Mouse (Mus musculus): ENCODE measurements around the gene Gm20075.
"Not testable (repeated sequence)": the region's sequence is repeated elsewhere in the genome, so short reads cannot be mapped to it uniquely, and the experiment has no call there.

The Gm20075 gene

DNA sequence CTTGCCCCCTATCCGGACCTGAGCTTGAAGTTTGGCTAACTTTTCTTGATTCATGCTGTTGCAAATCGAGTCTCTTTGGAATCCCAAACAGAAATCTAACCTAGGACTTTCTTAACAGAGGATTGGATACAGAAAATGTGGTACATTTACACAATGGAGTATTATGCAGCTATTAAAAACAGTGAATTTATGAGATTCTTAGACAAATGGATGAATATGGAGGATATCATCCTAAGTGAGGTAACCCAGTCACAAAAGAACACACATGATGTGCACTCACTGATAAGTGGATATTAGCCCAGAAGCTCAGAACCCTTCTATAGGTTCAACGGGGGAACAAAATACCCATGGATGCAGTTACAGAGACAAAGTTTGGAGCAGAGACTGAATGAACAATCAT is at the start of gene Gm20075:
Gene Gm20075 (minus strand): TSS at position 101 of the 400 bp plus-strand sequence.
- not testable (repeated sequence) for DNase-seq (ENCODE audit: low spot score)

DNA sequence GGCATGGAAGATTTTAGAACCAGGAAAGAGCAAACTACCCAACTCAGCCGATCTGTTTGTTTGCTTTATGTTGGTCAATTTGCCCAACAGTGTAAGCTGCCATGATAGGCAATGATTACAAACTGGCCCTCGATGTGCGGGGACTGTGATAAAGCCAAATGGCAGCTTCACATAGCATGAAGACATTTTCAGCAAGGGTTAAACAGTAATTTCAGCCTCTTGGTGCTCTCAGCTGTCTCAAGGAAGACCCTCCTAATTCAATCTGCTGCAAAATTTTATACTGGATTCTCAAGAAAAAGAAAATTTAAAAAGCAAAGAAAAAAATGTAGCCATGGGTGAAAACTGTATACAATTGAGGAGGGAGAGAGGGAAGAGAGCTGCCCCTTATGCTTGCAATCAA is 47.9 kb upstream of the Gm20075 start:
- no peak for DNase-seq (ENCODE audit: low spot score)

DNA sequence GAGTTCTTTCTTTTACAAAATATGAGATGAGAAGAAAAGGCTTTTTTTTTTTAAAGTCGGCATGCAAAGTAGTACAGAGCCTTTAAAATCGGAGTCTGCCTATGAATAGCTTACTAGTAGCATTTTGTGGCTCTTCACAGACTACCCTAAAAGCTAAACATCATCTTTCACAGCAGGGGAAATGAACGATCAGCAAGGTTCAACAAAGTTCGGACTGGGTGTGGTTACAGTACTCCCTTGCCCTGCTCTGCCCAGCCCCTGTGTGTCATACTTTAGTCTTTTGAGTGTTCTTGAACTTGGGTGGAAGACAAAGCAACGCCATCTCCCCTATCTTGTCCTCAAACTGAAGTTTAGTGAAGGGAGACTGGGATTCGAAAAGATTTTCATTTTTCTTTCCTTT is 45.5 kb upstream of the Gm20075 start:
- no peak for DNase-seq (ENCODE audit: low spot score)

DNA sequence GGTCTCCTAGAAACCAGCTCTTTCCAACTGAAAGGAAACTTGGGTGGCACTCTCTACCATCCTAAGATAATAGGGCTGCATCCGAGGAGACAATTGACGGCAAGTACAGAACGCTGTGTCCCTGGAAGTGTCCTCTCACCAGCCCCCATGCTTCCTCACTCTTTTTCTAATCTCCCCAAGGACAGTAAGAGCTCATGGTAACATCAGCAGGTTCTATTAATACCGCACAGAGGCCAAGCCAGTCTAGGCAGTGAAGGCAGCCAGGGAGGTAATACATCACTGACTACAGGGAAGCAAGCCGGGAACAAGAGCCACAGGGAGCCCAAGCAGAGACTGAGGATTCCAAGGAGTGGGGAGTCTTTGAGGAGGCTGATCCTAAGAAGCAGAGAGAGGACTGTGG is 43.8 kb upstream of the Gm20075 start:
- no peak for DNase-seq (ENCODE audit: low spot score)

DNA sequence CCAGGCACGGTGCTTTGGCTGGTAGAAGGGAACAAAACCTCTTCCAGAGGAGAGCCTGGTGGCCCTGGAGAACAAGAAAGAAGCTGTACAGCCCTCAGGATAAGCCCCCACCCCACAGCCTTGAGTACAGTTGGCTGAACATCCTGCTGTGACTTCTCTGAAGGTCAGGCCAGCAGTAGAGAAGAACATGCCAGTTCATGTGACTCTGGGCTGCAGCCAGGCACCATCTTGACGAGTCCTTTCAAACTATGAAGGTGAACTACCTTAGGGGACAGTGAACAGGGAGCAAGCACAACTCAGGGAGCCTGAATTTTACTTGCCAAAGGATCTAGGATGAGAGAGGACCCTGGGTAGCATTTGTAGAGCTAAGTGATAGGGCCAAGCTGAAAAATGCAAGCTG is 31.5 kb upstream of the Gm20075 start:
- DNase-seq (ENCODE audit: low spot score), result no peak

DNA sequence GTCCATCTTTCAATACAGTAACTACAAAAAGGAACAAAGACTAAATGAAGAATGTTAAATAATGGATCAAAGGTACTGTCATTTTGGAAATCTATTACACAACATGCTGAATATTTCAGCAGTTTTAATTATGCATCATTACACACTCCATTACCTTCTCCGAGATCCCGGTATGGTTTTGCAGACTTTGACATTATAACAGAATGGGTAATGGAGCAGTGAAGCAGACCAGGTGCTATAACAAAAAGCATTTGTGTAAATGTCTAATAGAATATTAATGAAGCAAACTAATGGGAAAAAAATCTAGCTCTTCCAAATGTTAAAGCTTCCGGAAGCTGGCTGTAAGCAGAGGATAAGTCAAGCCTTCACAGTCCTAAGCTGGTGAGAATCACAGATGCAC is 29.6 kb upstream of the Gm20075 start:
- no peak for DNase-seq (ENCODE audit: low spot score)

DNA sequence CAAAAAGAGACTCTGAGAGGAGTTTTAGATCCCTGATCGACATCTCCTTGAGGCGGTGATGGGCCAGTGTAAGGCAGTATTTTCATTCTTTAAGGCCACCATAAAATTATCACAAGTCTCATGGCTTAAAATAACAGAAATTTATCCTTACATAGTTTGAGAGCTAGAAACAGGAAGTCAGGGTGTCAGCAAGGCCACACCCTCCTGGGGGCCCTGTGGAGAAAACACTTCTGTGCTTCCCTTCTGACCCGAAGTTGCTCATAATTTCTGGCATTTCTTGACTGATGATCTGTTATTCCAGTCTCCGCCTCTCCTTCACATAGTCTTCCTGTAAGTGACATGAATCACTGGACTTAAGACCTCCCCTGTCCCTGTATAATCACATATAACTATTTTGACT is 25.2 kb upstream of the Gm20075 start:
- no peak for DNase-seq (ENCODE audit: low spot score)

DNA sequence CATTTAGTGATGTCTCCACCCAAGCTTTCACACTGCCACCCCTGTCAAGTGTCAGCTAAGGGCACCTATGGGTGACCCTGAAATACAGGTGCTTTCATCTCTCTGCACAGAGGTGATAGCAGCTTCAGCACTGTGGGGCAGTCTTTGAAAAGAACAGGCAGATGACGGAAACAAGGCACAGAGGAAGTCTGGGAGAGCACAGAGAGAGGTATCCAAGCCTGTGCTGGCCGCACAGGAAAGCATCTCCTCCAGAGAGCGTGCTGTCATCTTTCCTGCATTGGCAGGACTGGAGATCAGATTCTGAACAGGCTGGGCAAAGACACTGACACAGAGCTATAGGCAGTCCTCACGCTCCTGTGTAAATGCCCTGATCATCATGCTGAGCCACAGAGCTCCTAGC is 9.8 kb upstream of the Gm20075 start:
- no peak for DNase-seq (ENCODE audit: low spot score)

DNA sequence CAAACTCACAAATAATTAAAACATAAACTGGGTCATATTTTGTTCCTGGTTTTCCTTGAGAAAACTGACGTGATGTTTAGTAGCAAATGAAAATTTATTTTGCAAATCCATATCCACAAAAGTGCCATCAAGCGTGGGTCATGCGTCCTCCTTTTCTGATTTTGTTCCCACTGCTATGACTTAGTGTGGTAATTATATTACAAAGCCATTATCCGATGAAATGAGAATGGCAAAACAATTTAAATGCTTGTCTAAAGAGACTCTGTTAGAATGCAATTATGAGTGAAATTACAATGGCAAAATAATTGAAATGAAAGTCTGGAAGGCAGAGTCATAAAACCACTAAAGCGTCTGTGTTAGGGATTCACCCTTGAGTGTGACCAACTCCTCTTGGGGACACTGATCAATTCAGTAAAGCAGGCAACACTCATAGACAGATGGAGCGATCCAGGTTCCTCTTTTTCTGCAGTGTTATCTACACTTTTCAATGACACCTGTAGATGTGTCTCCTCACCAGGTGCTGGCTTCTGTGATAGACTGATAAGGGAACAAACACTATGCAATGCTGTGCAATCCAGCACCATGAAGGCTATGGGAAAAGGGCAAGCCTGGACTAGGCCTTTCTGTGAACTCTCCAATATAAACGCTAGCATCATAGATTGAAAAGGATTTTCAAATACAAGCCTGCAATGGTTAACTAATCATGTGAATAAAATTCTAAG is 4.6 kb upstream of the Gm20075 start:
- no peak for DNase-seq (ENCODE audit: low spot score)

DNA sequence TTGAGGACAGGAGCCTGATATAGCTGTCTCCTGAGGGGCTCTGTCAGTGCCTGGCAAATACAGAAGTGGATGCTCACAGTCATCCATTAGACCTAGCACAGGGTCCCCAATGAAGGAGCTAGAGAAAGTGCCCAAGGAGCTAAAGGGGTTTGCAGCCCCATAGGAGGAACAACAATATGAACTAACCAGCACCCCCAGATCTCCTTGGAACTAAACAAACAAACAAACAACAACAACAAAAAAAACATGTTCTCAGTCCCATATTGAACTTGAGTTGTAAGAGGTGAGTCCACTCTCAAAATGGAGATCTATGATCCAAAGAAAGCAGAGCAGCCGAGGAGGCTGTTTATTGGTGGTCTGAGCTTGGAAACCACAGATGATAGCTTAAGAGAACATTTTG is 578 bp upstream of the Gm20075 start, which contains the start of gene Gm17190:
Gene Gm17190 (plus strand): TSS at position 301 of the 400 bp plus-strand sequence.
- not testable (repeated sequence) for DNase-seq (ENCODE audit: low spot score)

DNA sequence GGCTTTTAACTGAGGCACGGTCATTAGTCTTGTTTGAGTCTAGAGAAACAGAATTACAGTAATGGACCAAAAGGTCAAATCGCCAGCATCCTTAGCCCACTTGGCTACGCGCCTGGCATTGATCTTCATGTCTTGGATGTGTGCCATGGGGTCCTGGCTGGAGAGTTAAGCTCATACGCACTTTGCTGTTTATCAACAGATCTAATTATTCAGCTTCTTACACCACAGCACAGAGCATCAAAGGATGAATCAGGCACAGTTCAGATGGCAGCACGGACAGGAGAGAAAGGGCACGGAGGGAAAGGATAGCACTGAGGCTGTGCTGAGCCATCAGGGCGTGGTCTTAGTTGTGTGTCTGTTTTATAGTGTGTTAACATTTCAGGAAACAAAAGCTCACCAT is 7.6 kb downstream of the Gm20075 start:
- no peak for DNase-seq (ENCODE audit: low spot score)

DNA sequence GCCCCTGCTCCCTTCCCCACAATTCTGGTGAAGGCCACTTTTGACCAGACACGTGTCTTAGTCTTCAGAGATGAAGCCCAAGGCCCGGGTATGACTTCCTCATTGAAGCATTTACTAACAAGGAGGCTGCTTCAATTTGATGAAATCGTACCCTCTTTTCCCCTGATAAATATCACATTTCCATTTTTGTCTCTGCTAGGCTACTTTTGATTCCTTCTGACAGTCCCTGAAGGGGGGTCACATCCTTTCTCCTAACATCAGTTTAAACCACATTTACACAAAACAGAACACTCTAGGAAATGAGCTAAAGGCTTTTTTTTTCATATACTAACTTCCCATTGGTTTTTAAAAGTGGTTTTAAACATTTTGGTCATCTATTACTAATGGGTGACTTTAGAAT is 28.4 kb downstream of the Gm20075 start:
- DNase-seq (ENCODE audit: low spot score), result no peak

DNA sequence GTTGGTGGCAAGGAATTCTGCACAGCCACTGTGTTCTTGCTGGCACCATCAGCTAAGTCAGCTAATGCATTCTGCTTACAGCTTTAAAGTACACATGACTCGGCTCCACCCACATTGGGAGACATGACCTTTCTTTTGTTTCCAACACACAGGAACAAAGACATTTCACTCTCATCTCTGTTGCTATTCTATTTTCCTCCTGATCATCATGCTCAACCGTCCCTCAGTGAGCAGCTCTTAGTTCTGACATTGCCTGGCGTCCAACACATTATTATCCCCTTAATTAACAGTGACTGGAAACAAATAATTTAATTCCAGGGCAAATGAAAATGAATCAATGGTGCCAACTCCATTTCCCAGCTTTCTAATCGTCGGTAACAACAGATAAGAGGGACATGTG is 35.8 kb downstream of the Gm20075 start:
- no peak for DNase-seq (ENCODE audit: low spot score)

DNA sequence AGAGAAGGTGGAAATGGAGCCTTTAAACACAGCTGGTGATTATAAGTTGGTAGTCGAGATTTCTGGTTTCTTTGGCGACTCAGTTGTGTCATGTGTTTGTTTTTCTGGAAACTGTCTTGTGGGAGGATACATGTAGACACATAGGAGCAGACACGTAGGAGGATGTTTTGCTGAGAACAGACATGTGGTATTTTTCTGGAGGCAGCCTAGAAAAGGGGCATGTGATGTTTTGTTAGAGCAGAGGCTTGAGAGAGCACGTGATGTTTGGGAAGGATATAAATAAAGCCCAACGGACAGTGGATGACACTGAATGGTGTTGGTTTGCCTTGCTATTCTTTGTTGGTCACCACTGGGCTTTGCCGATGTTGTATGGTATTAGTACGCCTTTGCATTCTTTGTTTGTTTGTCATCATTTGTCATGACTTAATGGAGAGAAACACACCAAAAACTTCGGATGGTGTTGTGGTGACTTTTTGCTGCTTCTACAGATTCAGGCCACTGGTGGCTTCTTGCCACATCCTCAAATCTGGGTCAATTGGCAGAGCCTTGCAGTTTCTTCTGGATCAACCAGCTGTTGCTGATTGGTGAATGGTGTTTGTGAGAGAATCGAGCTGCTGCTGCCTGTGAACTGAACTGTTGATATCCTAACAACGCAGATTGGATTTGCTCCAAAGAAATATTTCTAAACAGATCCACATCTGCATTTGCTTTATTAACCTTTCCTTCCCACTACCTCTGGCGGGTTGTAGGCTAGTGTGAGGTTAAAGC is 40.7 kb downstream of the Gm20075 start:
- DNase-seq (ENCODE audit: low spot score), result no peak

DNA sequence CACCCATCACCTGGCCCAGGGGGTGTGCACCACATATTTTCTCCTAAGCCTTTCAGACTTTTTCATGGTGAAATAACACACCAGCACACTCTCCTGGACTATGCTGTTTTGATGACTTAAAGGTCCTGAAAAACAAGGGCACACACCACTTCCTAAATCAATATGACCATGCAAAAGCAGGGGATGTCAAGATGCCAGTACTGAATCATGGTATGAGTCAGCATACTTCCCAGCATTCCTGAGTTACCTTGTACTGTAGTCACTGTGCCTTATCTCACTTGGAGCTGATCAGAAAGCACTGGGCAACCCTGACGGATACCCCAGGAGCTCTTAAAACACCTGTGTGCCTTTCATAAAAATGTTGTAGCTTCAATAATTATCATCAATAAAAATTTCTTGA is 41.6 kb downstream of the Gm20075 start:
- DNase-seq (ENCODE audit: low spot score), result no peak

DNA sequence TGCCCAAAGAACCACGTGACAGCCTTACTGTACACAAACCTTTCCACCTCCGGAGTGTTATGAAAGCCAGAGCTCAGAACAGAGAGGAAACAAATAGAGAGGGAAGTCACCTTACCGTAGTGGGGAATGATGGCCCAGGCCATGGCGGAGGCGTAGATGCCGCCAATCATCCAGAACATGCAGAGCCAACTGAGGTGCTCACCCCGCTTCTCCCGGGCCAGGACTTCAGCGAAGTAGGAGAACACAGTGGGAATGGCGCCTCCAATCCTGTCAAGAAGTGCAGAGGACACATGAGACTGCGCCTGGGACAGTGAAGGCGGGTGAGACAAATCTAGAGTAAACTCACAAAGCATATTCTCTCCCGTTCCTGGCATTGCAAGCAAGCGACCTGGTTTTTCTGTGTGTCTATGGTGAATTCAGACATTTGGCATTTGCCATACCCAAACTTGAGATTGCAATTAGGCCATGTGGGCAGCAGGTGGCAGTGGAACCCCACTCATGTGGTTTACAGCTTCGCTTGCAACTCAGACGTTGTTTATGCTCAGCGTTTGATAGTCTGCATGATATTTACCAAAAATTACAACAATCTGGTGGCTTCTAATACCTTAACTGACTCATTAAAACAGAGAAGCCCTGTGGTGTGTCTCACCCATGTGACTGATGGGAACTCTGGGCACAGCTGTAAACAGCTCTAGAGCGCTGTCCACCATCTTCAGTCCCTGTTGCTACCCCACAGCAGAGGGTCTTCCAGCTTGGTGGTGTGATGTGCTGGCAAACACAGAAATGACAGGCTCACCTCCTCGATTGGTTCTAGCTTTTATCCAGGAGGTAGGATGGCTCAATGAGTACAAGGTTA is 50.6 kb downstream of the Gm20075 start:
- peak; percentile 24 for DNase-seq (ENCODE audit: low spot score)
